Mouse (Mus musculus) stomach, embryonic 16.5 days (tissue): ENCODE results near the gene Tnni1. TPM values are rescaled to one million over a fixed set of nuclear protein-coding genes. Genes with fewer than 3 reads are reported as not detected.
A peak's percentile ranks its signal among the peaks of the same experiment; 100 is the strongest.

Experiments used
- ATAC-seq: fragments of 200-750 bp; cut with Nextera tagmentation; 2 replicates; pipeline ENCODE4 v1.8.0; 2017; ENCODE audit warnings: moderate number of reproducible peaks, moderate TSS enrichment; ENCODE audit not compliant: insufficient read depth, low FRiP score
- H3K27ac ChIP-seq: fragments of 300-500 bp; sonication (generic); 2 replicates; pipeline ENCODE4 v1.5.1; 2014; ENCODE audit warnings: low read length
- H3K27me3 ChIP-seq: fragments of 300-500 bp; sonication (generic); 2 replicates; pipeline ENCODE4 v1.6.1; 2014; ENCODE audit warnings: low read length, control low read depth, mixed read lengths; ENCODE audit not compliant: control insufficient read depth, insufficient read depth
- H3K36me3 ChIP-seq: fragments of 300-500 bp; sonication (generic); 2 replicates; pipeline ENCODE4 v1.6.1; 2014; ENCODE audit warnings: low read length; ENCODE audit not compliant: control insufficient read depth, insufficient read depth
- H3K4me1 ChIP-seq: fragments of 300-500 bp; sonication (generic); 2 replicates; pipeline ENCODE4 v1.6.1; 2014; ENCODE audit warnings: low read length, control low read depth, mixed read lengths; ENCODE audit not compliant: control insufficient read depth, insufficient read depth
- H3K4me2 ChIP-seq: fragments of 300-500 bp; sonication (generic); 2 replicates; pipeline ENCODE4 v1.6.1; 2014; ENCODE audit warnings: low read depth, low read length, mixed read lengths
- H3K4me3 ChIP-seq: fragments of 300-500 bp; sonication (generic); replicated peaks from 2 replicates; pipeline ENCODE4 v1.5.1; 2014; ENCODE audit warnings: mild to moderate bottlenecking, low read length
- H3K9ac ChIP-seq: fragments of 300-500 bp; sonication (generic); 2 replicates; pipeline ENCODE4 v1.6.1; 2014; ENCODE audit warnings: low read length
- H3K9me3 ChIP-seq: fragments of 300-500 bp; sonication (generic); replicated peaks from 2 replicates; pipeline ENCODE4 v1.6.1; 2016; ENCODE audit warnings: low read length, control low read depth; ENCODE audit not compliant: control insufficient read depth
- WGBS: fragments of 180-500 bp; shearing (Covaris S2); extraction: QIAGEN DNeasy Blood & Tissue Kit; methylation state at CpG from one replicate; pipeline ENCODE4 v1.1.7; 2014; 5-methylcytosine and 5-hydroxymethylcytosine counted together
- polyA plus RNA-seq: library from polyadenylated mRNA; unstranded; fragments of >200 nt; fragmentation: Nextera tagmentation; extraction: Ambion mirVana; gene quantifications from 2 replicates; pipeline ENCODE4 v1.2.1, GENCODE M21; 2015

Tnni1 gene
- polyA plus RNA-seq, 1 experiment from 2014 or later = 84.9 TPM

DNA sequence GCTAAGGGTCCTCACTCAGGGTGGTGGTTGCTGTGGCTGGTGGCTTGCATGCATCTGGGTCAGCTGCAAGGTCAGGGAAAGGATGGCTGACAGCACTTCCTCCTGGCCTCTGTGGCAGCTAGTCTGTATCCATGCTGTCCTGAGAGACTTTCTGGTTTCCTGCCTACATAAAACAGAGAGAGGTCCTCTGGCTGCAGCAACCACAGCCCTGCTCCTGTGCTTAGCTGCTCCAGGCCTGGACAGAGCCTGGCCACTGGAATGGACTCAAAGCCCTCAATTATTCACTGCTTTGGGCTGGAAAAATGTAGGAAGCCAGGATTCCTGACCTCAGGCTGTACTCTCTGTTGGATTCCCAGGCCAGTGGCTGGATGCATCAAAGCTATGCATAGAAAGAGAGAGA is 2.6 kb upstream of the Tnni1 start:
- Histone ChIP-seq H3K4me2 (no peak overlapping the region), H3K27ac (peak overlapping the region; percentile 0; the same call in 1 of the 2 replicates), H3K9me3 (no peaks in the 10 kb centered on the region), H3K27me3 (no peaks in the 10 kb centered on the region), H3K36me3 (no peaks in the 10 kb centered on the region), H3K4me1 (peaks cover 31% of the 10 kb centered on the region), H3K4me3 (no peak overlapping the region), H3K9ac (no peak overlapping the region)
- ATAC-seq = no peak

DNA sequence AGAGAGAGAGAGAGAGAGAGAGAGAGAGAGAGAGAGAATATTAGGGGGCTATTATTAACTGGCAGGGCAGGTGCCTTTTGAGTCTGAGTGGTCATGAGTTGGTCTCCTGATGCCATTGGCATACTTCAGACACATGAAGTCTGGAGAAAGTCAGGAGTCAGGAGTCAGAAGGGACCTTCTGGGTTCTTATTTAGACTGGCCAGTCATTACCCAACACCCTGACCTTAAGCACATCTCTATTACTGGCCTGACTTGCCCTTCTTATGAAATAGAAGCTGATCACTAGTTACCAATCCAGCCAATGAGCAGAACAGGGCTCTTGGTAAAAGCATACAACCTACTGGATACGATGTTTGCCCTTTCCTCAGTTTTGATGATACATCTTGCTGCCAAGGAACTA is 2.2 kb upstream of the Tnni1 start:
- no peak overlapping the region for H3K4me3 ChIP-seq
- H3K4me1 ChIP-seq = peaks cover 28% of the 10 kb centered on the region
- H3K9ac ChIP-seq = no peak overlapping the region
- no peak overlapping the region for H3K4me2 ChIP-seq
- no peaks in the 10 kb centered on the region for H3K9me3 ChIP-seq
- 86% methylated on average over 1 of the region's 1 CpGs for WGBS
- H3K27ac ChIP-seq = no peak overlapping the region
- ATAC-seq = no peak
- no peaks in the 10 kb centered on the region for H3K27me3 ChIP-seq
- H3K36me3 ChIP-seq = no peaks in the 10 kb centered on the region

DNA sequence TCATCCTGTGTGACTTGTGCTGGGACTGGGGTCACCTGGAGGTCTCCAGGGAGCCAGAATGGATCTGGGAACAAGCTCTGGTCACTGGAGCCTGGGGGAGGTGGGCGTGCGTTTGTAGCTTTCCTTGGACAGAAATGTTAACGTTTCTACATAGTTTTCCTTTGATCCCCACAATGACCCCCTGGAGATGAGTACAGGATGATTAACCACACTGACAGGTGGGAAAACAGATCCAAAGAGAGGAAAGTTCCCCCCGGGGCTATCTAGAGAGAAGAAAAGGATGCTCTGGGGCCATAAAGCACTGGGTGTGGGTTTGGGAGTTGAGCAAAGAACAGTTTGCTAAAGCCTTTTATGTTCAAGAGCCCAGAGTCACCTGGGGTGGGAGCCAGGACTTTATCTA is 1.4 kb downstream of the Tnni1 start:
- Histone ChIP-seq H3K9me3 (no peaks in the 10 kb centered on the region), H3K4me3 (no peak overlapping the region), H3K36me3 (no peaks in the 10 kb centered on the region), H3K4me1 (peaks cover 24% of the 10 kb centered on the region), H3K4me2 (no peak overlapping the region), H3K27me3 (no peaks in the 10 kb centered on the region), H3K27ac (no peak overlapping the region), H3K9ac (peak overlapping the region; percentile 32; the same call in 1 of the 2 replicates)
- WGBS = 56% methylated on average over 4 of the region's 4 CpGs
- ATAC-seq = no peak

DNA sequence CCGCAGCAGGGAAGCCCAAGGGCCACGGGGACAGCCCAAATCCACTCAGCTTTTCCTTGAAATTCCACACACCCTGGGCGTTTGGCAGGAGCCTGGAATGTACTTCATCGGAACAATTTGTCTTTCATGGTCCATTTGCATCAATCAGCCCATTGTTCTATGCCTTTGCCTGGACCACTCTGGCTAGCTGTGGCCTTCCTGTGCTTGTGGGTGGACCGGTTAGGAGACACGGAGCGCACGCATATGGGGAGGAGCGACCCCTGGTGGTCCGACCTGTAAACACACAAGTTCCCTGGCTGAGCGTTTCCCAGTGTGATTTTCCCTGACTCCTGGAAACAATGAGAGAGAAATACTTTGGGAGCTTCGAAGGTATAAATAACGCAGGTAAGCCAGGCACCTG is 2.0 kb downstream of the Tnni1 start:
- no peak overlapping the region for H3K4me2 ChIP-seq
- ATAC-seq = peak; percentile 59
- WGBS = 14% methylated on average over 13 of the region's 13 CpGs
- peaks cover 22% of the 10 kb centered on the region for H3K4me1 ChIP-seq
- H3K9me3 ChIP-seq = no peaks in the 10 kb centered on the region
- H3K27me3 ChIP-seq = no peaks in the 10 kb centered on the region
- 0 out of 2 replicates have a peak overlapping the region, but pooled peaks have one; percentile 32 for H3K9ac ChIP-seq
- no peaks in the 10 kb centered on the region for H3K36me3 ChIP-seq
- H3K27ac ChIP-seq = no peak overlapping the region
- H3K4me3 ChIP-seq = no peak overlapping the region

DNA sequence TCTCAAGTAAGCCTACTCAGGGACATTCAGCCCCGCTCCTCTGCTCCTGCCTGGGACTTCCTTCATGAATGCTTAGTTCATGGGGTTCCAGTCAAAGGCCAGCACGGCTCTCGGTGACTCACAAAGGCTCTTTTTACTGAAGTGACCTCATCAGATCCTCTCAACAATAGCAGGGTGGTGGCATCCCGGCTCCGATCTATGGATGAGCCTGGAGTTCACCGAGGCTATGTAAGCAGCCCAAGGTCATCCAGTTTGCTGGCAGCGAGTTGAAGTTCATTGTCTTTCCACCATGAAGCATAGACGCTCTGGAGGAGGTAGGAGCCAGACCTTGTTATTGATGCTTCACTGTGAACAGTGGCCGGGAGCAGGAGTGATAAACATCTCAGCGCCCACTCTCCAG is 3.6 kb downstream of the Tnni1 start:
- Histone ChIP-seq H3K9ac (no peak overlapping the region), H3K4me1 (peaks cover 17% of the 10 kb centered on the region), H3K4me2 (no peak overlapping the region), H3K27me3 (no peaks in the 10 kb centered on the region), H3K36me3 (no peaks in the 10 kb centered on the region), H3K9me3 (no peaks in the 10 kb centered on the region), H3K4me3 (no peak overlapping the region), H3K27ac (no peak overlapping the region)
- ATAC-seq = no peak
- 59% methylated on average over 10 of the region's 10 CpGs for WGBS

DNA sequence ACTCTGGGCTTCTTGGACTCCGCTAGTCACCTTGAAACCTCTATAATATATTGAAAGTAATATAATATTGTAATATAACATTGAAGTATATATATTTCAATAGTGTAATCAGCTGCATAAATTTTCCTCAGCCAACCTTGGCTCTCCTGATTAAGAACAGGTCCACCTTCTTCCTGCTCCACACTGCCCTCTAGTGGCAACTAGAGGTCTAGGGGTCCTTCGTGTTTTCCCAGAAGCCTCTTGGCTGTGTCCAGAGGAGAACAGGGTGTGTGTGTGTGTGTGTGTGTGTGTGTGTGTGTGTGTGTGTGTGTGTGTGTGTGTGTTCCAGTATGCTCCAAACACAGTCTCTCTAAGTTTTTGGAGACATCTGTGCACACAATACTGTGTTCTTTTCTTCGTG is 8.6 kb downstream of the Tnni1 start:
- Histone ChIP-seq H3K27me3 (no peaks in the 10 kb centered on the region), H3K4me1 (peaks cover 12% of the 10 kb centered on the region; the same call in 1 of the 2 replicates), H3K4me3 (no peak overlapping the region), H3K9me3 (no peaks in the 10 kb centered on the region), H3K27ac (no peak overlapping the region), H3K9ac (no peak overlapping the region), H3K4me2 (no peak overlapping the region), H3K36me3 (no peaks in the 10 kb centered on the region)
- ATAC-seq = peak; percentile 51; the same call in 1 of the 2 replicates
- 50% methylated on average over 3 of the region's 3 CpGs for WGBS

DNA sequence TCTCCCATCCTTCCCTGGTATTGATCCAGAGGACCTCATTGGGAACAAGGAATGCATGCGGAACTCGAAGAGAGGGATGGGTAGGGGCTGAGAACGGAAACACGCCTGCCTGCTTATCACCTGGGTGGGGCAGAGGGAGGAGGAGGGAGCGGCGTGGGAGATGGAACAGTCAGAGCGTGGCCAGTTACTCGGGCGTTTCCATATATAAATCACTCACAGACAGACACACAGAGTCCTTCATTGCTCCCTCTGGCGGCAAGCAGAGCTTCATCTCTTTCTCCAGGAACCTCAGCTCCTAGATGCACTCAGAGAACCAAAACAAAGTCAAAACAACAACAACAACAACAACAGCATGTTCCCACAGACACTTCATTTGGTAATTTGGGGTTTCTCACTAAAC is 9.5 kb downstream of the Tnni1 start:
- Histone ChIP-seq H3K4me3 (no peak overlapping the region), H3K27ac (peak overlapping the region; percentile 40), H3K9me3 (no peaks in the 10 kb centered on the region), H3K36me3 (no peaks in the 10 kb centered on the region), H3K4me1 (peaks cover 20% of the 10 kb centered on the region), H3K4me2 (peak overlapping the region; percentile 25; the same call in 1 of the 2 replicates), H3K27me3 (no peaks in the 10 kb centered on the region), H3K9ac (no peak overlapping the region)
- ATAC-seq = no peak
- 16% methylated on average over 10 of the region's 10 CpGs for WGBS

DNA sequence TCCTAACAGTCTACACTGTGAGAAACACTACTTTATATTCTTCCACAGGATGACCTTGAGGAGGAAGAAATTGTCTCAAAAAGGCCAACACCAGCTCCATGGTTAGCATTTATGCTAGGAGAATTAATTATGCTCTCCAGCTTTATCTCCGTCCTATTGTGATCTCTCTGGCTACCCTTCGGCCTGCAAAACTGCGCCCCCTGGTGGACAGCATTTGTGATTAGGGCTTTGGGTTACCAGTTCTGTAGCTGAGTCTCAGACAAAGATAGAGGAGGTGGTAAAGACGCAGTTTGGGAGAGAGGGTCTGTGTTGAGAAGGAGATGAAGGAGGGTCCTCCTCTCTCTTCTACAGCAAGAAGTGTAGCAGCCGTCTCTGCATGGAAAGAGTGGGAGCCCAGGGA is 10.6 kb downstream of the Tnni1 start:
- Histone ChIP-seq H3K4me1 (peaks cover 30% of the 10 kb centered on the region), H3K27ac (no peak overlapping the region), H3K36me3 (no peaks in the 10 kb centered on the region), H3K27me3 (no peaks in the 10 kb centered on the region), H3K4me3 (no peak overlapping the region), H3K9ac (no peak overlapping the region), H3K4me2 (no peak overlapping the region), H3K9me3 (no peaks in the 10 kb centered on the region)
- ATAC-seq = no peak
- 11% methylated on average over 5 of the region's 5 CpGs for WGBS

DNA sequence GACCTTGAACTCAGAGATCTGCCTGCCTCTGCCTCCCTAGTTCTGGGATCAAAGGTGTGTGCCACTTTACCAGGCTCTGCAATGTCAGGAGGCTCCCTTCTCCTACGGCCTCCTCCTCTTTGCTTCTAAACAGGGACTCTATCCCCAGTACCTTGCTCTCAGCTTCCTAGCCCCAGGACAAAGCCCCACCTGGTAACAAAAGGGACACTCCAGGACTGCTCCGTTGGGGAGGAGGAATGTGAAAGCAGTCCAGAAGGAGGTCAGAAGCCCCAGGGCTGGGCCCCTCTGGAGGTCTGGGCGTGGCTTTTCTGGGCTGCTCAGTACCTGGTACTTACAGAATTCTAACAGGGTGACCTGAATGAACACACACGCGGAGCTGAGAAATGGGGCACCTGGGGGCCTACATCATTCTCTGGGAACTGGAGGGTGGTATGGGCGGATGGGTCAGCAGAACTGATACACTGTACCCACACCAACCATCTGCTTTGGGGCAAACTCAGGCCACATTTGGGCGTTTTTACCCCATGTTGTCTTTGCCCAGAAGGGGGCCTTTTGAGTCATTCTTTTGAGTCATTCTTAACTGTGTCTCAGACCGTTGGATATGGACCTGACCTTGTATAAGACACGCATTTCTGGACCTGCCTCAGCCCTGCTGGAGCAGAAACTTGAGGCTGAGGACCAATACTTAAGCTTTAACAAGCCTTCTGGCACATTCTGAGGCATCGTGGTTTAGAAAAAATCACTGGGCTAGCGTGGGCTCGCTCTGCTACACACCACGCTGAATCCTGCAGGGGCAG is 13.1 kb downstream of the Tnni1 start:
- H3K27ac ChIP-seq = peak overlapping the region; percentile 98

More for the DNA sequence above, 13.1 kb downstream of the Tnni1 start:
- Histone ChIP-seq H3K9ac (no peak overlapping the region), H3K9me3 (no peaks in the 10 kb centered on the region), H3K36me3 (no peaks in the 10 kb centered on the region), H3K4me3 (no peak overlapping the region), H3K27me3 (no peaks in the 10 kb centered on the region), H3K4me1 (peaks cover 35% of the 10 kb centered on the region), H3K4me2 (no peak overlapping the region)
- whole genome bisulfite sequencing = 66% methylated on average over 13 of the region's 13 CpGs
- ATAC-seq = no peak
